Mouse (Mus musculus): Measurements from ENCODE around the gene Gm6763.

- TF ChIP-seq CTCF (IDR thresholded peaks at IDR 0.05; ENCODE audit: low read depth) (no peak), EP300 (IDR thresholded peaks at IDR 0.05; ENCODE audit: low read depth) (no peak)
These were observed 41.3 kb upstream of the Gm6763 start for GRCm38 (mm10) chr10:104110044-104110443.

All from liver, embryonic 14.5 days (tissue).